Mouse (Mus musculus) erythroblast, embryonic 14.5 days (primary cell): Measurements from ENCODE around the gene Ercc1.

Source experiments
- GATA1 ChIP-seq: IDR thresholded peaks from 2 replicates; pipeline ENCODE4 v1.6.1; 2012; ENCODE audit warnings: low read length, inconsistent platforms, mixed read lengths
- TAL1 ChIP-seq: IDR thresholded peaks from 3 replicates; pipeline ENCODE4 v1.6.1; 2012; ENCODE audit warnings: low read length, inconsistent platforms, mixed read lengths

- TF ChIP-seq TAL1 (no peak), GATA1 (no peak)
Measured at GRCm38 (mm10) chr7:19322489-19322888, 22.1 kb upstream of the Ercc1 start.
